Mouse (Mus musculus) heart, postnatal 4 days (tissue): ENCODE measurements around the gene Gm21981. TPM values are rescaled to one million over a fixed set of nuclear protein-coding genes. Genes with fewer than 3 reads are reported as not detected.
A peak's percentile ranks its signal among the peaks of the same experiment; 100 is the strongest.

Source experiments
- DNase-seq: peaks from one replicate; pipeline ENCODE4 v3.0.0; 2021
- total RNA-seq, 2 experiments: library from RNA; stranded (reverse); gene quantifications; 2 replicates each; pipeline ENCODE4 v1.2.3; 2021

Gene Gm21981
- total RNA-seq, 2 experiments from 2014 or later: 0.98 to 1.1 TPM

DNA sequence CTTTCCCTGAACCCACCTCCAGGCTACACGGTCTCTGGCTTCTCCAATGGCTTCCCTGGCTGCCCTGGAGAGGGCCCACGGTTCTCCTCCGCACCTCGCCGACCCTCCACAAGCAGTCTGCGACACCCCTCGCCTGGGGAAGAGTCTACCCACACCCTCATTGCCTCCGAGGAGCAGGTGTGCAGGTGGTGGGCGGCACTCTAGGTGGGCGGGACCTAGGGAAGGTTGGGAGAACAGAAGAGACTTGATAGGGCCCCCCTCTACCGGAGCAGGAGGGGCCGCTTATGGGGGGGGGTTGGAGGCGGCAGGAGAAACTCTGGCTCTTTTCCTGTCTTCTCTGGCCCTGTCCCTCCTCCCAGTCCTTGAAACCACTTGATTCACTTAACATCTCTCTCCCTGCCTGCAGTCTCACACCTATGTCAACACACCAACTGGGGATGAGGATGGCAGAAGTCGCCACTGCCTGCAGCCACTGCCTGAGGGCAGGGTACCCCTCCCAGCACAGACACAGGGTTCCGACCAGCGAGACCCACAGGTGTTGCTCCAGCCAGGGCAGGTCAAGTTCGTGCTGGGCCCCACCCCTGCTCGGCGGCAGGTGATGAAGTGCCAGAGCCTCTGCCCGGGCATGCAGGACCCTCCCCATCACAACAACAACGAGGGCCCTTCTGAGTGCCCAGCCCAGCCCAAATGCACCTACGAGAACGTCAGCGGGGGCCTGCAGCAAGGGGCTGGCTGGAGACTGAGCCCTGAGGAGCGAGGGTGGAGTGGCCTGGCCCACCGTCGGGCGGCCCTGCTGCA, 8.5 kb upstream of the Gm21981 start:
- no peak for DNase-seq

- no peak for DNase-seq
These were observed 7.5 kb upstream of the Gm21981 start for GRCm38 (mm10) chr17:47701793-47702192.

GRCm38 (mm10) chr17:47699055-47699454, 4.8 kb upstream of the Gm21981 start:
- no peak for DNase-seq

- DNase-seq: no peak
These were observed 3.9 kb upstream of the Gm21981 start for GRCm38 (mm10) chr17:47698156-47698555.

DNA sequence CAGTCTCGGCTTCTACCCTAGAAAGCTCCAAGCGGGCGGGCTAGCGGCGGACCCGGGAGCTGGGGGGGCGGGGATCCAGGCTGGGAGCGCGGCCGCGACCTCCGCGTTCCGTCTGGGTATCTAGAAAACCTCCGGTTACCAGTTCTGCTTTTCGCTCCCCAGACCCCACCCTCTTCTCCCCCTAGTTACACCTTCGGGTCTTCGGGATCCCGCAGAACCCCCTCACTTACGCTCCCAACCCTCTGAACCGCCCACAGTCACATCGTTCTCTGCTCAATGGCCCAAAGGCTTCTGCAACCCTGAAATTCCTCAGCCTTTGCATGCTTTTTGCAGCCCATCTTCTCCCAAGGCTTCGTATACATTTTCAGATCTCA, 1.1 kb upstream of the Gm21981 start:
- no peak for DNase-seq

- DNase-seq: peak; percentile 99
These were observed 465 bp upstream of the Gm21981 start, which contains the start of gene Prickle4 for GRCm38 (mm10) chr17:47694503-47695336. Gene Prickle4 (minus strand): TSS chr17:47694736.

DNA sequence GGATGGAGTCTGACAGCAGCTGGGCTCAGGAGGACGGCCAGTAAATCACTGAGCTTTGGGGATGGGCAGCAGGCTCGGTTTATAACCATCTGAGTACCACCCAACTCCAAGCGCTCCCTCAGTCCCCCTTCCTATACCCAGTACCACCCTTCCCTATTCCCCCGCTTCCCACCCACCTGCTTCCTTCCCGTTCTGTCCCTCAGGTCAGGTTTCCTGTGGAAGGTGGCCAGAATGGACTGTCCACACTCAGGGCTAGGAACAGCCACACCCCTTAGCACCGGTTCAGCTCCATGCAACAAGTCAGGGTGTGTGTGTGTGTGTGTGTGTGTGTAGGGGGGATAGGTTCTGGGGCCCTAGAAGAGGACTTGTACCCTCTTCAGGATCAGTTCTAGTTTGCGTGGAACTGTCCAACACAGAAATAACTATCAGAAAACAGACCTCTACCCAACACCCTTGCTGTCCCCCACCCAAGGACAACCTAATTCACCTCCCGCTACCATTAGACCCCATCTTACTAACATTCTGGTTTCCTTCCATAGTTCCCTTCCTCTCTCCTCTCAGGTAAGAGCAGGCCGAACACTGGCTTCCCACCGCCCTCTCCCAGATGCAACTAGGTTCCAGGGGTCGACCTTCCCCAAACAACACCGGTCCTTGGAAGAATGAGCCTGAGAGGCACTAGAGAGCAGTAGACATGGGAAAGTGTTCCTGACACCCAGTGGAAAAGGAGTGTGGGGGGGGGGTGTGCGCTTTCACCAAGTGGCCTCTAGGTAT, 399 bp downstream of the Gm21981 start:
- DNase-seq: peak; percentile 23

DNA sequence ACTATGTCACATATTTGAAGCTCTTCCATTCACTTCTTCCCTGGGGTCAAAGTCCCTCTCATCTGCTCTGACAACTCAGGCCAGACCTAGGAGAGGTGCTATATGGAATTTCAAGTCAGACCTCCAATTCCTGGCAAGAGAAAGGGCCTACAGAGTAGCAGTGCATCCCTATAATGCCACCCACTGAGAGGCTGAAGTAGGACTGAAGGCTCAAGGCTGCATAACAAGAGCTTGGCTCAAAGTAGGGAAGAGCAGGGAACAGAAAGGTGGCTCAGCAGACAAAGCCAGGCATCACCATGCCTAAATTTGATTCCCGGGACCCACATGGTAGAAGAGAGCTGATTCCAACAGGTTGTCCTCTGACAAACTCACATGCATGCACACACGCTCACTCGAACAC, 2.6 kb downstream of the Gm21981 start:
- DNase-seq: no peak

GRCm38 (mm10) chr17:47689894-47690293, 4.4 kb downstream of the Gm21981 start:
- no peak for DNase-seq

- peak; percentile 83 for DNase-seq
These were observed 5.4 kb downstream of the Gm21981 start, which contains the start of gene Frs3 for GRCm38 (mm10) chr17:47688608-47689575. Gene Frs3 (plus strand): TSS chr17:47689030.

DNA sequence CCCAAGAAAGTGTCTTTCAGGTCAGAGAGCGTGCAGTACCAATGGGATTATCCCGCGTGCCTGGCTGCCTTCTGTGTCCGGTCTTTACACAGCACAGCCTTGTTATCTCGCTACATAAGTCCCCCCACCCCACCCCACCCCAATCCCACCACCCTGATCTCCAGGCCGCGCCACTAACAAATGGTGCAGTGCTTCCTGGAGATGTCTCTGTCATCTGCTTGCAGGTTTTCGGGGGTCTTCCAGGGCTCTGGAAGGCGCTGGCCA, 6.0 kb downstream of the Gm21981 start, which contains the start of gene Tomm6:
Tomm6 (minus strand) TSS at position 43 of the 264 bp plus-strand sequence.
- DNase-seq: no peak

DNA sequence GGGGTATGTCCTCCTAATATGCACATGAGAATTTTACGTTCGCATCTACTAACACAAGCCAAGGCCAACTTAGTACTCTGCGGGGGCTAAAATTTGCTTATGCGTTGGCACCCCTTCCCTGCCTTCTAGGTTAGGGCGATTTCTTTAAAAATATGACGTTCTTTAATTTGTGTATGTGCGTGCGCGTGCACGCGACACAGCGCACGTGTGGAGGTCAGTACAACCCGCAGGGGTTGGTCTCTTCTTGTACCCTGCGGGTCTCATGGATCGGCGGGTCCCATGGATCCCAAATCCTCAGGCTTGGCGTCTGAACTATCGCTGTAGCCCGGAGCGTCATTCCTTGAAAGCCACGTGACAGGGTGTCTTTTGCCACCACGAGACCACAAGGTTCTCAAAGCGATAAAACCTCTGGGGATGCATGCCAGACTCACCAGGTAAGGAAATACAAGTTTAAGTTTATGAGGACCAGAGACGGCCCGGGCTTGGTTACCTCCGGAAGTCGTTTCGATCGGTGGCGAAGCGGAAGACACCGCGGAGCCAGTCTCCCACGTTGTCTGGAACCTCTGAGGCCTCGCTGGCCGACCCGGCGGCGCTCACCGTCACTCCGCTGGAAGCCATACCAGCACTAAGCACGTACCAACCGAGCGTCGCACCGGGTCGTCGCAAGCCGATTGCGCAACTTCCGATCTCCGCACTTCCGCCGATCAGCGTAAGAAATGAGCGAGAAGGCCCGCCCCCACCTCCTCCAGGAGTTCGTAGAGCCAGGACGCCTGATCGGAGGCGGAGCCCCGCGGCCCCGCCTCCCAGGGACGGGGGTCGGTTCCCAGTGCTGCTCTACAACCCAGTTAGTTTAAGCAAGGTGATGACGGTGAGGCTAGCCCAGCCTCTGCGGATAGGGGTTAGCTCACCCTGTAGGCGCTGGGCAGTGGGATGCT, 6.6 kb downstream of the Gm21981 start:
- DNase-seq: peak; percentile 95

- DNase-seq: no peak
These were observed 11.4 kb downstream of the Gm21981 start for GRCm38 (mm10) chr17:47682836-47683235.

DNA sequence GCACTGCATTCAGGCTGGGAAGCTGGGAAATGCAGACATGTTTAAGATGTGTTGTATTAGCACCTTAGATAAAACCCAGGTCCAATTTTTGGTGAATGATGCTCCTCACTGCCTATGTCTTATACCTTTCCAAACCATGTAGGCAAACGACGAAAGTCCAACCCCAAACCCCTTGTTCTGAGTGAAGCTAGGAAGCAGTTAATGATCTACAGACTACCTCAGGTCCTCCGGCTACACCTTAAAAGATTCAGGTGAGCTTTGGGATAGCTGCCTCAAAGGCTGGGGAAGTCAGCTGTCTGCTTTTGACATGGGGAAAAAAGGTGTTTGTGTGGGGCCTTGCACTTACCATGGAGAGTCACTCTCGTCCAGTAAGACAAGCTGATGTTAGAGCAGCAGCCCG, 15.6 kb downstream of the Gm21981 start:
- DNase-seq: no peak

- no peak for DNase-seq
These were observed 16.0 kb downstream of the Gm21981 start for GRCm38 (mm10) chr17:47678238-47678637.

GRCm38 (mm10) chr17:47676581-47676980, 17.7 kb downstream of the Gm21981 start:
- DNase-seq: peak; percentile 84

- peak; percentile 69 for DNase-seq
These were observed 21.7 kb downstream of the Gm21981 start for GRCm38 (mm10) chr17:47672311-47673111.

GRCm38 (mm10) chr17:47671988-47672310, 22.3 kb downstream of the Gm21981 start:
- no peak for DNase-seq

- DNase-seq: no peak
These were observed 25.1 kb downstream of the Gm21981 start for GRCm38 (mm10) chr17:47669166-47669565.

DNA sequence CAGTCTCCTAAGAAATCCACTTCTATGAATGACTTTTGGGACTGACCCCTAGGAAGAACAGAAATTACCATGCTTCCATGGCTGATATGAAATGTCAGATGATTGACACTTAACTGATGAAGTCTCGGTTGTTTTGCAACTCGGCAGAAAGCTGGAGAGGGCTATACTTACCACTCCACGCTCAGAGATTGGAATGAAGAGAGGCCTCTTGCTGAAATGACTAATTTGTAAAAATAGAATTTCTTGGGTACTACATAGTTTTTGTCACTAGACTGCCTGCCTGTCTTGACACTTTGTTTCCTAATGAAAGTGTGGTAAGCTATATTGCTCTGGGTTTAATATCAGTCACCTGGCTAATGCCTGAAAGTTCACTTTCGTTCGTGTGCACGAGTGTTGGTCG, 29.8 kb downstream of the Gm21981 start:
- DNase-seq: no peak
